Mouse (Mus musculus) adrenal gland, adult 18-20 months (tissue): ENCODE measurements at regions not wholly inside any gene's neighbourhood (a gene's known extent, or its start where the extent isn't known, plus 50 kb on each side); places are given as distances from the start of the nearest gene placed in this dataset.

Source experiments
- DNase-seq, 2 experiments: peaks; one replicate each; pipeline ENCODE4 v3.0.0; 2021 to 2022; ENCODE audit warnings: low spot score in 2 of 2

- no peak for DNase-seq
Observed at GRCm38 (mm10) chr16:25087741-25088648, 198.6 kb upstream of the Tprg start.

GRCm38 (mm10) chr16:25088649-25089019, 198.0 kb upstream of the Tprg start:
- no peak for DNase-seq

GRCm38 (mm10) chr16:25104165-25104564, 182.5 kb upstream of the Tprg start:
- no peak for DNase-seq

- no peak for DNase-seq
Observed at GRCm38 (mm10) chr16:25104603-25105002, 182.0 kb upstream of the Tprg start.

- DNase-seq = peak in 1 of 2 experiments; percentile 20
Observed at GRCm38 (mm10) chr16:25140164-25140563, 146.5 kb upstream of the Tprg start.

- no peak for DNase-seq
Observed at GRCm38 (mm10) chr16:25147486-25147885, 139.1 kb upstream of the Tprg start.

- DNase-seq = no peak
Observed at GRCm38 (mm10) chr16:25149186-25149585, 137.4 kb upstream of the Tprg start.

- DNase-seq = no peak
Observed at GRCm38 (mm10) chr16:25176870-25177269, 109.7 kb upstream of the Tprg start.

GRCm38 (mm10) chr16:25178055-25178454, 108.6 kb upstream of the Tprg start:
- no peak for DNase-seq

- no peak for DNase-seq
Observed at GRCm38 (mm10) chr16:25181939-25182338, 104.7 kb upstream of the Tprg start.

- no peak for DNase-seq
Observed at GRCm38 (mm10) chr16:25197079-25197478, 89.5 kb upstream of the Tprg start.

GRCm38 (mm10) chr16:25198844-25199243, 87.8 kb upstream of the Tprg start:
- no peak for DNase-seq

GRCm38 (mm10) chr16:25199984-25200383, 86.6 kb upstream of the Tprg start:
- DNase-seq = no peak

- no peak for DNase-seq
Observed at GRCm38 (mm10) chr16:25201094-25201770, 85.4 kb upstream of the Tprg start.

GRCm38 (mm10) chr16:25213250-25213649, 73.4 kb upstream of the Tprg start:
- no peak for DNase-seq

GRCm38 (mm10) chr16:25220552-25220951, 66.1 kb upstream of the Tprg start:
- DNase-seq = peak; percentile 44 to 71

GRCm38 (mm10) chr16:25224801-25225200, 61.8 kb upstream of the Tprg start:
- no peak for DNase-seq
